Mouse (Mus musculus) forelimb bud, embryonic 11.5 days (tissue): ENCODE measurements around the gene Slmap.
A peak's percentile ranks its signal among the peaks of the same experiment; 100 is the strongest.
"Not testable (repeated sequence)": the region's sequence is repeated elsewhere in the genome, so short reads cannot be mapped to it uniquely, and the experiment has no call there.

Experiments used
- DNase-seq: peaks from one replicate; pipeline ENCODE4 v3.0.0-alpha.2; 2012; ENCODE audit warnings: low read depth, low spot score

Gene Slmap

DNA sequence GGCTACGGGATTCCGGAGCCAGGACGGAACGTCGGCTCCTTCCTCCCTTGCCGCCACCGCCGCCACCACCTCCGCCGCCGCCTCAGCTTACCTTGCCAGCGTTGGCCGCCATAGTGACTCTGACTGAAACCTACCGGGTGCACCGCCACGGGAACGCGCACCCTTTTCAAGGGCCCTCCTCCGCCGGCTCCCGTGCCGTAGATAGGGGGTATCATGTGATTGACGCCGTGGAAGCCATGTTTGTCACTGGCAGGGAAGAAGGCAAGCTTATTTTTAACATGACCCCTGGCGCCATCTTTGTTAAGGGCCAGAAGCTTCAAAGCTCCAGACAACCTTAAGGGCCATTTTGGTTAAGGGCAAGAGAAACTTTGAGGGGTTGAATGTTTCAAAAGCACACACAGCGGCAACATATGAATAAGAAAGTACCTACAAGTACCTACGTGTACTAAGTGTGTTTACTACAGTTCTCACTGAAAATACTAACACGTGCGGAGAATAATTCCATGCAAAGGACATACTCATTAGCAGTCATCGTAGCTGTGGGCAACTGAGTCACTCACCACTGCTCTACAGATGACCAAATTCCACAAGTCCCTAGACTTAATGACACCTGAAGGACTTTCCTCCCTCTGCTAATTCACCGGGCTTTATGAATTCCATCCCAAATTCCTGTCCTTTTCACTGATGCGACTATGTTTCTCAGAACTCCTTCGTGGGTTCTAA is at the start of gene Slmap:
TSS of gene Slmap (minus strand) at position 175 of the 723 bp plus-strand sequence.
- peak; percentile 99 for DNase-seq

DNA sequence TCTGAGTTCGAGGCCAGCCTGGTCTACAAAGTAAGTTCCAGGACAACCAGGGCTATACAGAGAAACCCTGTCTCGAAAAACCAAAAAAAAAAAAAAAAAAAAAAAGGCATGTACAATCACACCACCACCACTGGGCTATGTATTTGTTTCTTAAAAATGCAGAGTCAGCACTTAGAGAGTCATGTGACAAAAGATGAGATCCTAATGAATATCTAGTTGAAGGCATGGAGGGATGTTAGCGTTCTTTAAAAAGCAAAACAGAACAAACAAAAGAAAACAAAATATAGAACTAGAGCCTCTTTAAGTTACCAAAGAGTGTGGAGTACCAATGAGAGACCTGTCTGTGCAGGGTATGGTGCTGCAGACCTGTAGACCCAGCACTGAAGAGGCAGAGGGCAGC is 48.9 kb upstream of the Slmap start:
- DNase-seq: no peak

DNA sequence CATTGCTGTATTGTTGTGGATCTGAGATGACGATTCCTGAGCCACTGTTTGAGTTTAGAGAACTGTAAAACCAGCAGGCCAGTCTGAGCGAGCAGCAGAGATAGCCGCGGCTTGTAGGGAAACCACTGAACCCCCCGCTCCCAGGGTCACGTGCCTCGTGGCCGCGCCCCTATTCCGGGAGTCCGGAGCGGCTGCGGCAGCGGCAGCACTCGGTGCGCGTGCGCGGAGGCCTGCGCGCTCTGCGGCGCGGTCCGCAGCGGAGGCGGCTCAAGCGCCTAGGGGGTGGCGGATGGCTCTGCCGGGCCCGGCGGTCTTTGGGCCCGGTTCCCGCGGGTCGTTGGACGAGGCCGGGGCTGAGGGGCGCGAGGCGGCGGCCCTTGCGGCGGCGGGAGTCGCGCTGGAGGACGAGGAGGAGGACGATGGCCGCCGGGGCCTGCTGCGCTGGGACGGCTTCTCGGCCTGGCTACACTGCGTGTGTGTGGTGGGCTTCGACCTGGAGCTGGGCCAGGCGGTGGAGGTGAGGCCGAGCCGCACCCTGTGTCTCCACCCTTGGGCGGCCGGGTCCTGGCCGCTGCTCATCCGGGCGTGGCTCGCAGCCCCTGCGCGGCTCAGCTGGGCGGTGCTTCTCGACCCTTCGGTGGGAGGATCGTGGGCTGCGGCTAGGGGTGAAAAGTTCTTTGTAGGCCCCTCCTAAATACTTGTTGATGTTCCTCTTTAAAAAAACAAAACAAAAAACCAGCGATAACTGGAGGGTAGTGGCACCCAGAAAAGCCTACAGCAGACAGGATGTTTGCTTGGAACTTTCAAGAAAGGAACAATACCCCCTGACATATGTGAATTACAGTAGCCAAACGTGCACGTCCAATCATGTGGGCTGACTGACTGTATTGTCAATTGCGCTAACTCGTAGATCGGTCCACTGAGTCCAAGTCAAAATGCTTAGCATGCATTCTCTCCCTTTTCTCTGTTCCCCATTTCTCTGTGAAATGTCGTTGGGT is 44.9 kb upstream of the Slmap start:
- DNase-seq: peak; percentile 83

DNA sequence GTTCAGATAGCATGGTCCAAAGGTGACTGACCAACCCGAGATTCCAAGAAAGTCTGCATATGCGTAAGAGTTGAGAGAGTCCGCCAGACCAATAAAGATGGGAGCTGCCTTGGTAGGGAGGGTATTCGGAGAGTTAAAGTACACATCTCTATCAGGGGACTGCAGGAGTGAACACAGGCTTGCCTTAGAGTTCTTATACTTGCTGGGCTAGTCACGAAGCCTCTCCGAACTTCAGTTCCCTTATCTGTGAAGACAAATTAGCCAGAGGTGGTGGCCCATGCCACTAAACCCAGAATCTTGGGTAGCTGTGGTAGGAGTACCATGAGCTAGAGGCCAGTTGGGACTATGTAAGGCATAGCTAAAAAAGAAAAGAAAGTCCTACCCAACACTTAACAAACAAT is 44.1 kb upstream of the Slmap start:
- DNase-seq: no peak

DNA sequence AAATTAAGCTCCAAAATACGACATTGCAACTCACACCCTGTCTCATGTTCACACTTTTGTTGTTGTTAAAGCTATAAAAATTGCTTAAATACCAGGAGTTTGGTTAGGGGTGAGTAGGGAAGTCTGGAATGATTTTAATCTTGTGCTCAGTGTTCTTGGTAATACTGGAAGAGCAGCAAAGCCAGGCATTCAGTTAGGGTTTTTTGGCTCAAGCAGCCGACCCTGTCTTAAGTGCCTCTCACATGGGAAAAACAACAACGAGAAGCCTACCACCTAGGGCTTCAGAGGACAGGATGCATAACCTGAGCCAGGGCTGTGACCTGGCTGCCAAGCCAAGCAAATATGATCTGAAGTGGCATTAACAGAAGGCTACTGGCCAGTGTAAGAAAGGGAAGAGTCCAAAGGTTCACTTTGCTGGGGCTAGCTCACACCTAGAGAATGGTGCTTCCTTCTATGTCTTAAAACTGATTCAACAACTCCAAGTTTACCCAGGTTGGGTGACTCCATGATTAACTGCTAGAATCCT is 41.6 kb upstream of the Slmap start:
- no peak for DNase-seq

DNA sequence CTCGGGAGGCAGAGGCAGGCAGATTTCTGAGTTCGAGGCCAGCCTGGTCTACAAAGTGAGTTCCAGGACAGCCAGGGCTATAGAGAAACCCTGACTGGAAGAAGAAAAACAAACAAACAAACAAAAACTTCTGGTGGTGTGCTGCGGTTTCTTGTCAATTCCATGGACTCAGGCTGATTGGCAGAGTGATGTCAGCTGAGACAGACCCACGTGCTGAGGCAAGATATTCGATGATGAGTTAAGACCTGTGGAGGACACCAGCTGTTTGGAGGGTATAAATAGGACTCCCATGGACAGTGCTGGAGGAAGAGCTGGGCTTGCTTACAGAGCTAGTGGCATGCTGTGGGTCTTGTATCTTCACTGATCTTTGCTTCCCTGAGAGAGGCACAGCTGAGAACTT is 38.8 kb upstream of the Slmap start, which contains the start of gene Dennd6a:
TSS of gene Dennd6a (plus strand) at position 301 of the 400 bp plus-strand sequence.
- DNase-seq: not testable (repeated sequence)

DNA sequence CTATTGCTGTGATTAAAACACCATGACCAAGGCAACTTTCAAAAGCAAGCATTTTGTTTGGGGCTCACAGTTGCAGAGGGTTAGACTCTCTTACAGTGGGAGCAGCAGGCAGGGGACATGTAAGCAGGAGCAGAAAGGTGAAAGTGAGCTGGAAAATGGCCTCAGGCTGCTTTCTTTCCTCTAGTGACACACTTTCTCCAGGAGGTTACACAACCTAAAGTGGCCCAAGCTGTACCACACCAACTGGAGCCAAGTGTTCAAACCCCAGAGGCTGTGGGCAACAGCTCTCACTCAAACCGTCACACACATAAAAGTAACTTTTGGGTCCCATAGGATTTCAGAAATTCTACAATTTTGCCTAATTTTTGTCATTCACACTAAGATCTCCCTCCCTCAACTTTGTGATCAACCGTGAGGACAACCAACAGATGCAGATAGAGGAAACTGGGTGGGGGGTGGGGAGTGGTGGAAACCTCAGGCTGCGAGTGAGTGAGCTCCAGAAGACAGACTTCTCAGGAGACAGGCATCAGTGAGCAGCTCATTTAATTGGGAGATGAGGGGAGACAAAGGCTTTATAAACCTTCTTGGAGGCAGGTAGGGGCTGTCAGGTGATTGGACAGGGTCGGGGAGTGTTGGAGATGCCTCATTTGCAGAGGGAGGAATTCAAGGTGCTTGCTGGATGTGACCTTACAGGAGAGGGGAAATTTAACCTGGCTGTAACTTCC is 37.4 kb upstream of the Slmap start:
- no peak for DNase-seq

DNA sequence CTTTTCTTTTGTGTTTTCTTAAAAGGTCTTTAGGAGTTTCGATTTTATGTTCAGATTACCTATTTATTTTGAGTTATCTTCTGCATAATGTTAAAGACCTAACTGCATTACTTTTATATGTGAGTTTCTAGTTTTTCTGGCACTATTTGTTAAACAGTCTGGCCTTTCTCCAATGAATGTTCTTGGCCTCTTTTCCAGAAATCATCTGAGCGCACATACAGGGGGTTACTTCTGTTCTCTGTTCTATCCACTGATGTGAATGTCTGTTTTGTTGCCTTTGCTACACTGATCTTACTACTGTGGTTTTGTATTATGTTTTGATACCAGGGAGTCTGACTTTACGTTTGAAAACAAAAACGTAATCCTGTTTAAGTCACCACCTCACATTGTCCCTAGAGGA is 35.1 kb upstream of the Slmap start:
- no peak for DNase-seq

DNA sequence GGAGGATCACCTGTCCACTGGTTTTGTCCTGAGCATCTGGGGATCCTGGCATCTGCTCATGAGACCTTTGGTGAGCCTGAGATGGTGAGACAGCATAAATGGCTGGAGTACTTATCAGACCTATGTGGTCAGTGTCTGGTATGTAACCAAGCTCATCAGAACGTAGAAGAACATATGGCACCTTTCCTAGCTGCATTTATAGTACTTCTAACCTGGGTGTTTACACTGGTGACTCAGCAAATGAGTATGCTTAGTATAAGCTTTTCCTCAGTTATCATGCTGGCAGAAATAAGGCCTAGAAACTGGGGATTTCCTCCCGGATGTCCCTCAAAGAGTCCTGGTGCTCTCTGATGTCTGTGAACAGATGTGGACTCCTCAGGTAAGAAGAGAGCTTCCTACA is 27.5 kb upstream of the Slmap start:
- no peak for DNase-seq

DNA sequence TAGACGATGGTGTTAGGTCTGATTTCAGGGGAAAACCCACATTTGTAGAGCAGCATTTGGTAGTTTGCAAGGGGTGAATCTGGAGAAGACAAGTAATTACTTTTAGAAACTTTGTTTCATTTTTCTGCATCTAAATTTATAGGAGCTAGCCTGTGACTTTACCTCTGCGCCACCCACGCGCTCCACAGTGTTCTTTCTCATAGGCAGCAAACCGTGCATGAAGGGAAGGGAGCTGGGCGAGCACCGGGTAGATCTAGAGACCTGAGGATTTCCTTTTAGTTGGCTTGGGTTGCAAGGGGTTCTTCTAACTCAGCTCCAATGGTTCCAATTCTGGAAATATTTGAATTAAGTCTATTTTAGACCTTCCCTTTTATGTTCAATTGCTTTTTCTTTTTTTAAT is 23.8 kb upstream of the Slmap start:
- DNase-seq: no peak

DNA sequence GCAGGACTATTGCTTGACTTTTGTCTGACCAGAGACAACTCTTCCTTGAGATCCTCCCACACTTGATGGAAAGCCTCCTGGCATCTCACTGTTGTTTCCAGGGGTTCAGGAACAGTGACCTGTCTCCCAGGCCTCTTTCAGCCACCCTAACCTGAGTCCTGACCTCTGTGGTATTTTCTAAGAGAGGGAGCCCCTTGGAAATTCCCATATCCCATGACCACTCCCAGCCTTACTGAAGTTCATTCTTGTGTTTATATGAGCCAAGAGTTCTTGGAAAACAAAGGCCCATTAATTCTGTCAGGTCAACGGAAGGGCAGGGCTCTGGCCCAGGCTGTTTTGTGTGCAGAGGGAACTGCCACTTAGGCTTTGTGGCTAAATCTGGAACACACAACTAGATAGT is 22.9 kb upstream of the Slmap start:
- DNase-seq: no peak

DNA sequence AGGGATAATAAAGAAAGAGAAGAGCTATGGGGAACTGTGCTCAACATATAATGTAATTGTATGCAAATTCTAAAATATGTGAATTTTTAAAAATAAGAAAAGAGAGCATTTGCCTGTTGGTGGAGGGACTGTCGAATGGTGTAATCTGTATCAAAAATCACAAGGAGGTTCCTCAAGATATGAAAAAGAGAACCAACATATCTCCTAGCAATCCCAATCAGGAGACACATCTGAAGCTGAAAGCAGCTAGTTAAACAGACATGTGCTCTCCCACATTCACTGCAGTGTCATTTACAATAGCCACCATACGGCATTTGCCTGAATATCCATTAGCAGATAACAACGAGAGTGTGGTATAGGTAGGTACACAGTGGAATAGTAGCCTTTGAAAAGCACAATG is 18.1 kb upstream of the Slmap start:
- DNase-seq: no peak

DNA sequence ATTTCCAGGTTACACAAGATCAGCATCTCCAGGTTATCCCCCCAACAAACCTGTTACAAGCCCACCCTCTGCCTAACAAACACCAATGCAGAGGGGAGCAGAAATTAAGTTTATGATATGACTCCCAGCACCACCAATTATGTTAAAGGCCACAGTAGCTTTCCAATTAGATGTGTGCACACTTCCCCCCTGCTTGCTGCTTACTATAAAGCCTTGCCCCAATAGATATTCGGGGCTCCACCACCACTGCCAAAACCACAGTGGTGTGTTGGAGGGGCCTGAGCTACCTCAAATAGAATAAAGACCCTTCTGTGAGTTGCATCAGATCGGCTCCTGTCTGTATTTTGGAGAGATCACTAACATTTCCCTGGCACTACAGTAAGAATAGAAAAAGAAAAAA is 17.7 kb upstream of the Slmap start:
- no peak for DNase-seq

DNA sequence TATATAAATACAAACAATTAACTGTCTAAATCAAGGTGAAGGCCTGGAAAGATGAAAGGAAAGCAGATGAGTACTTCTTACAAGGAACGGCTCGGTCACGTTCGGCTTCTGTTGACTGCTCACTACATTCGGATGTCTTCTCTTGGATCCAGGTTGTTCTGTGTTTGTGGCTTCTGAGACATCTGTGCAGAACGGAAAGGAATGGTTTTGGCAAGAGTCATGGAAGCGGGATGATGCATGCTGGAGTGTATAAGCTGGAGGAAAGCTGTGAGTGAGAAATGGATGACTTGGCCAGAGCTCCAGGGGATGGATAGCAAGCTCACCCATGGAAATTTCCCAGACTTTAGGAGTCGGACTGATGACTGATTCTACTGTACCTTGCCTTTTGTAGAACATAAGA is 16.0 kb upstream of the Slmap start:
- no peak for DNase-seq

DNA sequence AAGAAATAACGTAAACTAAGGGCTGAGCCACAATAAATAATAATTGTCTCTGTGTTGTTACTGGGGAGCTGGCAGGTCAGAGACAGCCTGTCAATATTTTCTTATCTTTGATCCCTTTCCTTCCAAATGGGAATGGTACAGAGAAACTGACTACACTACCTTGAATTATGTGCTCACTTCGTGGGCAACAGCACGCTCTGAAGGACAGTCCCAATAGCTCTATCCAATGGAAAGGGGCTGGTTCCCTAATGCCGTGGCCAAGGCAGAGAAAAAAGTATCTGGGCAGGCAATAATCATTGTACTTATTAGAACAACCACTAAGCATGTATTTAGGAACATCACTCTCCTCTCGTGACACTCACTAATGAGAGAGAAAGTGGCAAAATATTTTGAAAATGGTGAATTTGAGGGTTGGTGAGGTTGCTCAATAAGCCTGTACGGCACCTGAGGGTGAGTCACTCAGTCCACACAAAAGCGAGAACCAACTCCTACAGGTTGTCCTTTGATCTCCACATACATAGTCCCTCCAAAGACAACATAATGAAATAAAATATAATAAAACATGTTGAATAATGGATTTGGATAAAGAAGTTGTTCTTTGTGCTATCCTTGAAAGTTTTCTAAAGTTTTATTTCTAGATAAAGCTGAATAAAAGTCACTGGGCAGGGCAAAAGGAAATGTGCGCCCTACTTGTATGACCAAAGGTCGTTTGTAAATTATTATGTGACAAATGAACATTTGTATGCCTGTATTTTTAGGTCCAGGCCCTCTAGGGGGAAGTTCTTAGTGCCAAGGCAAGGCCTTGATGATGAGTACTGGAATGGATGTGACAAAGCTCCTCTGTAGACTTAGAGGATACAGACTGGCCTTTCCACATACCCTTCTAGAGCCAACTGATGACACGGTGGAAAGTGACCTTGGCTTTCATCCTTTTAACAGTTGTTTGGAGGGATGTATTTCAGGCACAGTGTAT is 13.1 kb upstream of the Slmap start:
- no peak for DNase-seq

DNA sequence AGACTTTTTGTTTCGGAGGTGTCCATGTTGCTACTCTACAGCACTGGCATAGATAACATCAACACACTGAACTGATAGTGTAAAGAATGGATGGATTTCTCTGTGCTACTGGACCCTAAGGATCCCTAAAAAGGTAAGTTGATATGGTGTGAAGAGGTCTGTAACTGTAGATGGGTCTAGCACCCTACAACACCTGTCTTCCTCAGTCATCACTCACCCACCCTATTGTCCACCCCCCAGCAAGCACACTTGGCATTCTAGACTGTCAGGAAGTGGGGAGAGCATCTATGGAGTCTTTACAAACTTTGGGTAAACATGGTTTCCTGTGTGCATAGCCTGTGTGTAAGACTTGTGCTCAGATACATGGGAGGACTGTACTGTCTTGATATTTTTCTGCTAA is 7.4 kb upstream of the Slmap start:
- DNase-seq: no peak

DNA sequence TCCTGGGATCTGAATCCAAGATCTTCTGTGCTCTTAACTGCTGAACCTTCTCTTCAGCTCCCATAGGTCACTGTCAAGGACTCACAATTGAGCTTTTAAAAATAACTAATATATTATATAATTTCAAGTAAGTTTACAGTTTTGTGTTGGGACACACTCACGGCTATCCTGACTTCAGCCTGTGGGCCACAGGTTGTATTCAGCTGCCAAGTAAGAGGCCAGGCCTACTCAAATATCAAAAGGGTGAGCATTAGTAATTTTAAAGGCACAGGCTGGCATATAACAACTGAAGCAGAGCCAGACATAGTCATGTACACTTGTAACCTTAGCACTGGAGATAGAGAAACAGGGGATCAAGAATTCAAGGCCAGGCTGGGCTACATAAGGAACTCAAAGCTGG is 5.8 kb upstream of the Slmap start:
- DNase-seq: no peak

DNA sequence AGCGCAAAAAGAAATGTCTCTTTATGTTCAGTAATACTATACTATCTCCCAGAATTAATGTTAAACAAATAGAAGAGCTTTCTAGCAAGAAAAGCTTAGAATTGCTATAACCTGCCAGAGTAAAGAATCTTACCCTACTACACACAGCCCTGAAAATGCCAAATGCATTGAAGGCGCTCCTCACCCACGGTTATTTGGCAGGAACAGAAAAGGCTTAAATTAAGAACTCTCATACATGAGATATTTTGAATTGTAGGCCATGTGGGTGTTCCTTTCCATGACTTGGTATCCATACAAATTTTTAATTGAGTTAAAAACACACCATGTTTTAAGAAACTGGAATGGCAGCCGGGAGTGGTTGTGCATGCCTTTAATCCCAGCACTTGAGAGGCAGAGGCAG is 4.5 kb upstream of the Slmap start:
- no peak for DNase-seq

DNA sequence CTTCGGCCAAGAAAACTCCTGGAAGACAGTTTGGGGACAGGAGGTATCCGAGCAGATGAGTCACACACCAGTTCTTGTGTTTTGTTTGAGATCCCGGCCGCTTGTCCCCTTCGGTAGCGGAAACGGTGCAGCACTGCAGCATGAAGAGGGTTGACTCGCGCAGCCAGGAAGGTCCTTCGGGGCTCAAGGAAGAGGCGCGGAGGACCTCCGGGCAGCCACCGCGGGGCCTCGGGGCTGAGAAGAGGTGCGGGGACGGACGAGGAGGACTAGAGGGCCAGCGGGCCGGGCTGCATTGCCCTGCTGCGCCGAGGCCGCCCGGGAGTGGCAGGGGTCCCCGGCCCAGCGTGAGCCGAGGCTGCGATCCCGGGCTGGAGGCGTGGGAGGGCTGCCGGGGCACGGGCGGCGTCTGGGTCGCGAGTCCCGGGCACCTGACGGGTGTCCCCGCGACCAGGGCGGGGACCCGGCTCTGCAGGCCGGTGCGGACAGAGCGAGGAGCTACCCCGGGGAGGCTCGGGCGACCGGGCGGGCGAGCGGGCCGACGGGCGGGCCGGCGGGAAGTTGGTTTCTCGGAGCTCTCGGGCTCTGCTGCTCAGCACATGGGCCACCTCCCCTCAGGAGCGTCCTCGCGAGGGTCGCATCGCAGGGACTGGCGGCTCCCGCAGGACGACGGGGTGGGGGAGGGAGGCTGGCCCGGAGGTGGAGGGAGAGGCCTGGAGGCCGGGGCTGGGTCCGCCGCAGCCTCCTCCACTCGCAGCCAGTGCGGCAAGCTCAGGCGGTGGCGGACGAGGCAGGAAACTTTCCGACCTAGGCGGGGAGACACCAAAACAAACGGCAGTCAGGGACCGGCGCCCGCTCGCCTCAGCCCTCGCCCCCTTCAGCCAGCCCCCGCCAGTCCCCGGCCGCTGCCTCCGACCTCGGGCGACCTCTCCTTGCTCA is 642 bp downstream of the Slmap start:
- peak; percentile 49 for DNase-seq

DNA sequence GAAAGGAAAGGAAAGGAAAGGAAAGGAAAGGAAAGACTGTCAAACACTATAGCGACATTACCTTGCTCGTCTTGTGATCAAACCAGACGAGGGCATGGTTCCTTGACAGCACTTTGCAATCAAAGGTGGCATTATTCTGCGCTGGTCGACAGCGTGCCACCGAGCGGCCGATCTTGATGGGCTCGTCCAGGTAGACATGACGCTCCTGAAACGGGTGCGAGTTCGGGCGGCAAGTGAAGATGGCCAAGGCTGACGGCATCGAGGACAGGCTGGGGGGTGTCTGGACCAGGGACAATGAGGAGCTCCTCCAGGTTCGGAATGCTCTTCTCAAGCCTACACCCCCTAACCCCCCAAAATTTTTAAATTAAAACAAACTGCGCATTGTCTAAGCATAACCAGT is 1.5 kb downstream of the Slmap start:
- DNase-seq: no peak
